Mouse (Mus musculus): Measurements from ENCODE around the gene Ero1l.

Ero1l gene

DNA sequence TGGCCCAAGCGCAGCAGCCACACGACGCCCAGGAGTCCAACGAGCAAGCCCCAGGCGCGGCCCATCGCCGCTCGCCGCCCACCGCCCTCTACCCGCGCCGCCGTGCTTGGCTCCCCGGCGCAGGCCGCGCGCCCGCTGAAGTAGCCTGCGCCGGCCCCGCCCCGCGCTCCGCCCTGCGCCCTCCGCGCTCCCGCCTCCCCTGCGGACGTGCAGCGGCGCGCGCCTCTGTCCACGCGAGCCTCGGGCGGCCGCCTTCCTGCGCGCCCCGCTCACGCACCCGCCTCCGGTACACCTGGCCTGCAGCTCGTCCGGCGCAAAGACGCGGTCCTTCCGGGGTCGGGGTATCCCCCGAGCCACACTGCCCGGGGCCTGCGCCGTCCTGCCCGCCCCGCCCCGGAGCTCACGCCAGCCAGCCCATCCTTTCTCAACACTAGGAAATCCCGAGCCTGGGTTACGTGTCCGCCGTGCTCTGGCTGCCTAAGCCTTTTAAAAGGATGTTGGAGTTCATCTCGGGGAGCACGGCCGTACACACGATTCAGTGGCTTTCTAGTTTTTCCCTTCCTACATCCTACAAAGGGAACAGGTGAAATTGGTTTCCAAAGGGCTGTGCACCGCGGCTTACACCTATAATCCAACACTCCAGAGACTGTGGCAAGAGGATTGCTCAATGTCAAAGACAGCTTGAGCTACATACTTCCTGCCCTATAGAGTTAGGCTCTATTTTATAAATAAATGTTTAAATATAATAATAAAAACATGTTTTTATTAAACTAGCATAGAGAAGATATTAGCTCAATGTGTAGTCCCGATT lies at the start of gene Ero1l:
Gene Ero1l (minus strand): TSS at position 346 of the 811 bp plus-strand sequence.
- peak; percentile 83 to 86 for DNase-seq

DNA sequence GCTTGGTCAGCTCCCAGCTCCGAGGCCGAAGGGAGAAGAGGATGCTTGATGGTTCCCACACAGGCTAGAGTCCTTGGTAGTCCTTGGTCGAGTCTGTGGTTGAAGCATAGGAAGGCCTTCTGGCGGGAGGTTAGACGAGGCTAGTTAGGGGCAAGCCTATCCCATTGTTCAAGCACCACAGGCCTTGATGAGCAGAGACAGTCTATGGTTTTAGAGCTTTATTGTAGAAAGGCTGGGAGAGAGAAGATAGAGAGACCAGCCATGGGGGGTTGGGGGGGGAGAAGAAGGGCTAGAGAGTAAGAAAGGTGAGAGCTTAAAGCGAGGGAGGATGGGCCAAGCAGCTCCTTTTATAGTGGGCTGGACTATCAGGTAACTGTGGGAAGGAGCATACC lies 46.6 kb upstream of the Ero1l start:
- no peak for DNase-seq

DNA sequence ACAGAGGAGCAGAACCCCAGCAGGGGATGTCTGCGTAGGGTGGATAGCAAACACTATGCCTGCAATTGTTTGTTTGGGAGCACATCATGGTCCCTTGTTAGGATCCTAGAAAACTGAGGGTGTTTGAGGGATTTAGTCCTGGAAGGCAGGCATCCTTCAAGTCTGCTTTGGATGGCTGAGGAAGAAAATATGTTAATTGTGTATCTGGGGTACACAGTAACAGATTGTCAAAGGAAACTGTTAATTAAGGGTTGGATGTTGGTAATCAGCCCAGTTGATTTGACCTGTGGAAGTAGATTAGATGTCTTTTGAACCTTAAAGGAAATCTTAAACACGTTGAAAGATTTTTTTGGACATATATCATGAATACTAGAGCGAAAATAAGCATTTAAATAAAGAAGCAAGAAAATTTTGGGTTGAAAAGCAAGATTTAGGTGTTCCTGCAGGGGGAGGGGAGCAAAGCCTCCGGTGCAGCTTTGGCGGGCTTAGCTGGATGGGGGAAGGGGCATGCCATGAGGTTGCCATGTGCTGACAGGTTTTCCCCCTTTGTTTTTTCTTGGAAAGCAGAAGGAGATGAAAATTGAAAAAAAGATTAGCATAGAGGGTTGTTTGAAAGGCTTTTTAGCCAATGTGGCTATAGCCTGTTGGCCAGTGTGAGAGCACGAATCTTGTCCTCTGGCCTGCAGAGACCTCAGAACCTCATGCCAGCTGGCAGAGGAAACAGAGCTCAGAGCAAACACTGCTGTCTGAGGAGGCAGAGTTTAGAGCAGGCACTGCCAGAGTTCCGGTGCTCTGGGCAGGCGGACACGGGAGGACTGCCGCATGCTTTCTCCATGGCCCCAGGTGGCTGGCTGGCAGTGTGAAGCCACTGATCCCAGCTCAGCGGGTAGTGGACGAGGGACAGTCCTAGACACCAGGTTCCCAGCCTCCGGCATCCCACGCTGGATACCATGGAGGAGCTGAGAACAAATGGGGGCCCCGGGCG lies 45.9 kb upstream of the Ero1l start:
- no peak for DNase-seq

DNA sequence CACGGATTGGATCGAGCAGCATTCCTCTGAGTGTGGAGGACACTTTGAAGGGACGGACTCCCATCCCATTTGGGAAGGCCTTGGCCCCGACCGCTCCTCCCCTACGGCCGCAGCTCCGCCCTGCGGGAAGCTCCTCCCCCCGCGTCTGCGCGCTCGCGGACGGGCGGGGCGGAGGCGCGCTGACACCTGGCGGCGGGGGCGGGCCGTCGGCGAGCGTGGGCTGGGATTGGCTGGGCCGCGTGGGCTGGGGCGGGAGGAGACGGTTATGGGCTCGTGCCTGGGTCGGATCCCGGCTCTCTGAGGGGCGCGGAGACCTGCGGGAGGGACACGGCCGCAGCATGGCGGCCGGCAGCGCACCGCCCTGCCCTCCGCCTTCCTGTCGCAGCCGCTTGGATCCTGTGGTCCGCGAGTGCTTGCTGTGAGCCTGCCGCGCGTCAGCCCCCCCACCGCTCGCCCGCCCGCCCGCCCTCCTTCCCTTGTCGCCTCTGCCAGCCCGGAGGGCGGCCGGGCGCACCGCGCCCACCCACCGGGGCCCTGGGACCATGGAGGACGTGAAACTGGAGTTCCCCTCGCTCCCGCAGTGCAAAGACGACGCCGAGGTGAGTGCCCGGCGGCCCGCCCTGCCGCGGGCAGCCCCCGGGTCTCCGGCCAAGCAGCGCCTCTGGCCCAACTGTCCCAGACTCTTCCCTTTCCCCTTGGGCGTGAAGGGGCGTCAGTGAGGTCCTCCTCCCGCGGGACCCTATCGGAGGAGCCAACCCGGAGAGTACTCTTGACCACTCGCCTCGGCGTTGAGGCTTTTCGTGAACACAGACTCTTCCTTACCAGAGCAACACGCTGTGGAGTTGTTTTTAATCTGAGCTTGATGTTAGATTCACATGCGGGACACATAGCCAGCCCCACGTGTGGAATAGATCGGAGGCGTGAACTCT lies 32.6 kb upstream of the Ero1l start, which contains the start of gene Styx:
Gene Styx (plus strand): TSS at position 163 of the 929 bp plus-strand sequence.
- DNase-seq: peak; percentile 97

DNA sequence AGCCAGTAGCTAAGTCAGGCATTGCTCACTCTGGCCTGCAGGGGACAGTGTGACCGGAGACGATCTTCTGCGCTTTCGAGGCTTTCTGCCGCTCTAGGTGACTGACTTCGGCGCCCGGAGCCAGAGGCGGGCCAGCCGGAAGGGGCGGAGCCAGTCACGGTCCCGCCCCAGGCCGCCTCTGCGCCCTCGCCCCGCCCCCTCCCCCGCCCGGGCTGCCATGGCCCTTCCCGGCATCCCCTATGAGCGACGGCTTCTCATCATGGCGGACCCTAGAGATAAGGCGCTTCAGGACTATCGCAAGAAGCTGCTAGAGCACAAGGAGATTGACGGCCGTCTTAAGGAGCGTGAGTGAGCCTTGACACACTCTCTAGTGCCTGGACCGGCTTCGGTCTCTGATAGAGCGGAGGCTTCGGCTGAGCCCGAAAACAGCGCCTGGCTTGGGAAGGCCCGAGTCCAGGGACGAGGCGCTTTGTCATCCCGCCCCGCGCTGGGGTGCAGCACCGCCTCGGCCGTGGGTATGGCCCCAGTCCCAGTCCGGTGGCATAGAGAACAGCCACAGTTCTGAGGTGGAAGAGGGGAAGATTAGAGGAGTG lies 11.1 kb upstream of the Ero1l start, which contains the start of gene Psmc6:
Gene Psmc6 (plus strand): TSS at position 200 of the 593 bp plus-strand sequence.
- DNase-seq: peak; percentile 87 to 92

DNA sequence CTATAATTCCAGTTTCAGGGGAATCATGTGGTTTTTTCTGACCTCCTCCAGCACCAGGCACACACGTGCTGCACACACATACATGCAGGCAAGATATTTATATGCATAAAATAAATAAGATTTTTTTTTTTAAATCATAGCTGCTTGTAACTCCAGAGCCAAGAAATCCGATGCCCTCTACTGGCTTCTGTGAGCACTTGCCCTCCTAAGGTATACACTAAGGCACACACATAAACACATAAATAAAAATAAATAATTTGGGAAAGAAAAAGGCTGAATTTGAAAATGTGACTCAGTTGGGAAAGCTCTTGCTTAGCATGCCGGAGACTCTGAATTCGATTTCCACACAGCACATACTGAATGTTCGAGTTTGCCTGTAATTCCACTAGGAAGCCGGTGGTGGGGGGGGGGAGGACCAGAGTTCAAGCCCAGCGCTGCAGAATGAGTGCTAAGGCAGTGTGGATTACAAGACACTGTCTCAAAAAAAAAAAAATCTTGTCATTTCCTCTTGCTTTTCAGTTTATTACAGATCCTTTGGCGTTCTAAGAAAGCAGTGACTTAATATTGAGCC lies 10.5 kb upstream of the Ero1l start:
- no peak for DNase-seq

DNA sequence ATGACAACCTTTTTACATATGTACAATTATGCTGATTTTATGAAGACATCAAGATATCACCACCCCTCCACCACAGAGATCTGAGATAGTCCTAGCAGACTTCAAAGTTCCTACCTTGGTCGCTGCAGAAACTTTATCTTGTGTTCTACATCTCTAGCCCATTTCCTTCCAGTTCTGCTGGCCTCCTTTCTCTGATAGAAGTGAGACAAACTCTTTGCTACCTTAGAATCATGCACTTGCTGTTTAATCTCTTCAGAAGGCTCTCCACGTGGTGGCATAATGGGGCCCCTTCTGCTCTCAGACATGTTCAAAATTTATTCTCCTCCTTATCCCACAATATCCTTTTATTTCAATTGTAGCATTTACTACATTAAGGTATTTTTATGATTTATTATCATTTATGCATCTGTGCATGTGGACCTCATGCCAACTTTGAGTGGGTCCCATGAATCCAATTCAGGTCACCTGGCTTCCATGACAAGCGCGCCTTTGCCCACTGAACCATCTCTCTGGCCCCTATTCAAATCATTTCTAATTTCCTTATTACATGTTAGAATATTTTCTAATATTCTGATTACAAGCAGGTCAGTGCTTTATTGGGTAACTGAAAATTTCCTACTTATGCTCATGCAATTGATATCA lies 9.6 kb upstream of the Ero1l start:
- no peak for DNase-seq

DNA sequence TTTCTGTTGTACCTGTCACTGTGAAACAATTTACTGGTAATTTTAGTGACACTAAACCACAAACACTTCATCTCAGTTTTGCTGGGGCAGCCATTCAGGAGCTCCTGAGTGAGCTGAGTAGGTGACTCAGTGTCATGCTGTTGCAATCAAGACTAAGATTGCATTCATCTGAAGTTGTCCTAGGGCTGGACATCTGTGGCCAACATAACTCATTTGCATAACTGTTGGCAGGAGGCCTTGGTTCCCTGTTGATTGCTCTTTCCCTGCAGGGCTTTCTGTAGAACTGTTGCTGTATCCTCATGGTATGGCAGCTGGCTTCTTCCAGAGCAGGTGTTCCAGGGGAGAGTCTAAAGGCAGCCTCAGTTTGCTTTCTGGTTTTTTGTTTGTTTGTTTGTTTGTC lies 6.9 kb upstream of the Ero1l start:
- no peak for DNase-seq

DNA sequence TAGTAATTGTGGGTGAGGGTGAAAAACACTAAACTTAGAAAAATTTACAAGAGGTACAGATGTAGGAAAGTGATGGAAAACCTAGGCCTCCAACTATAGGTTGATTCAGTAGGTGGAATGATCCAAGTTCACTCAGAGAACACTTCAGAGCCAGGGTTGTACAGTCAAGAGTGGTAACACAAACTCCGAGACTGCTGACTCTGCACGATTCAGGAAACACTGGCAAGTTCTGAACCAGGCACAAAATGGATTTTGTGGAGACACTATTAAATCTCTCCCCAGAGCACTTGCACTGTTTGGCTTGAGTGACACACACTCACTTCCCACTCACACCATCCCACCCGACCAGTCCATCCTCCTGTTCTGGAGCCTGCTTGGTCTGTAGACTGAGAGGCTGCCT lies 4.7 kb upstream of the Ero1l start:
- DNase-seq: no peak

DNA sequence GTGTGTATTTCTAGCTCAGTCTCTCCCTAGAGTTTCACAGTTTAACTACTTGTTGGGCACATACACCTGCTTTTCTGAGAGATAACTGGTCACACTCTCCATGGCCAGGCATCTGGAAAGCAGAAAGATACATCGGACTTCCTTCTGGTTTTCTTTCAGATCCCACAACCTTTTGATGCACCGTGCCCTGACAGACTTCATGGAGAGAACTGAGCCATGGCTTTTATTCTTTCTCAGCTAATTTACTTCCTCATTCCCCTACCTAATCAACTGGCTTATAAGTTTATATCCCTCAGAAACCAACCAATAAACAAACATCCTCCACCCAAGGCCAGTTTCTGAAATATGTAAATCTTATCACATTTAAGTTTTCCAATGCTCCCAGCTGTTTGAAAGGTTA lies 3.9 kb upstream of the Ero1l start:
- no peak for DNase-seq

DNA sequence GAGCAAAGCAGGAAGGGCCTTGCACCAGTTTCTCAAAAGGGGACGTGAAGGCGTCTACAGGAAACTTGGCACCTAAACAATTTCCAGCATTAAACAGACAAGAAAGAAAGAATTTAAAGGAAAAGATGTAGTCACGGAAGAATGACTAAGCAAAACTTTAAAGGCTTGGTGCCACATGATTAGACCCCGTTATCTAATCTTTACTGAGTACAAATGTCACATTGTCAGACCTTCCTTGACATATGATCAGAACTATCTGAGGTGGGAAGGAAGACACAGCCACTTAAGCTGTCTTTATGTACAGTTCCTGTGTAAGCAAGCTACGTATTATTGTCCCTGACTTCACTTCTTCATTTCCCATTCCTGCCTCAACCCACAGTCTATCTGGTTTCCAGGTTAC lies 3.1 kb upstream of the Ero1l start:
- DNase-seq: no peak

DNA sequence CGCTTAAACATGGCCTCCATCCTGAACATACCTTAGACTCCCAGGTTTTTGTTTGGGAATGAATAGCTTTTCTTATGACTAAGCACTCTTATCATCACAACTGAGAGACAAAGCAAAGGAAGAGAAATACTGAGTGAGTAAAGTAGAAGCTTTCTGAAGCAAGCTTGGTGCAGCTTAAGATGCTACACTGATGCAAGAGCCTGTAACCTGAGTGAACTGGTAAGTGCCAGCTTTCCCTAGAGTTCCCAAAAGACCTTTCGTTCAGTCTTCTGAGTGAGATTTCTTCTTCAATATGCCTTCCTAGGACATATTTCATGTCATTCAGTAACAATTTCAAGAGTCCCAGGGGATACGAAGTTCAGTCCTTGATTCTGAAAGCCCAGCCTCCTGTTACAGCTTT lies 2.5 kb upstream of the Ero1l start:
- no peak for DNase-seq

DNA sequence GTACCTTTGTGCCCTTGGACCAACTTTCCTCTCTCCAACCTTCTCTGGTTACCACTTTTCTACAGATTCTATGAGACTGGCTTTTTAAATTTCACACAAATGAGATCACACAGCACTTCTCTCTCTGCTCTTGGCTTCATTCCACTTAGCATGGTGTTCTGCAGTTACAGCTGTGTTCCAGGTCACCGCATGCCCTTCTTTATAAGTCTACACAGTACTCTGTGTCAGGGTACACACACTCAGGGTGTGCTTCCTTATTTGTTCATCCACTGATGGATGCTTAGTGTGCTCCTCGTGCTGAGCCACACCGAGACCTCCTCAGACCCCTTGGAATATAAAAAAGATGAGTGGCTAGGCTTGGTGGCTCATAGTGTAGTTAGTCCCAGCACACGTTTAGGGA lies 1.5 kb upstream of the Ero1l start:
- DNase-seq: no peak

DNA sequence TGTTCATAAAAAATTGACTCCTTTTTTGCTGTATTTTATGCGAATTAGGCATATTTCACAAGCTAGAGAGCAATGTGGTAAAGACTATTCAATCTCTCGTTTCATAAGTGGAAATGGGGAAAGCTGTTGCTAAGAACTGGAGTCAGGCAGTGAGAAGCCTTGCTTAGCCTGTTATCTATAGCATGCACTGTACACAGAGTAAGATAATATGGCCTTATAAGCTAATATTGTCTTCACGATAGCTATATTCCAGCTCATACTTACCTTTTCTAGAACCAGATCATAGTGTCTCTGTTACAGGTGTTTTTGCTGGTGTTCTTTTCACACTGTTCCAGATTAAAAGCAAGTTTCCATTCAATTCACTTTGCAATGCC lies 653 bp upstream of the Ero1l start:
- no peak for DNase-seq

DNA sequence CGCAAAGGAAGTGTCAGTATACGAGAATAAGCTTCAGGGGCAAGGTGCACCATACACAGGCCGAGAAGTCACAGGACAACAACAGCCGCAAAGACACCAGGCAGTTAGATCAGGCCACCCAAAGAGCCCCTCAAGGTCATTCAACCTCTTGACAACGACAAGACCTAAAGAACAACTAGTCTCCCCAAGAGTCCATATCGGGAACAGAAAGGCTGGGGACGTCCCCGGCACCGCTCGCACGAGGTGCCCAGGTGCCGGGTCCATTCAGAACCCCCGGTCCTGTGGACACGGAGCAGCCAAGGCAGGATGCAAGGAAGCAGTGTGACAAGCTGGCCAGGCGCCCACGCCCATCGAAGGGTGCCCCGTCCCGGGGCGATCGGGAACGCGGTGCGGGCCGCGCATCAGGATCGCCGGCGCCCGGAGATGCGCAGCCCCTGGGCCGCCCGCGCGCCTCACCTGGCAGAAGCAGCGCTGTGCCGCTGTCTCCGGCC lies 605 bp downstream of the Ero1l start:
- no peak for DNase-seq

DNA sequence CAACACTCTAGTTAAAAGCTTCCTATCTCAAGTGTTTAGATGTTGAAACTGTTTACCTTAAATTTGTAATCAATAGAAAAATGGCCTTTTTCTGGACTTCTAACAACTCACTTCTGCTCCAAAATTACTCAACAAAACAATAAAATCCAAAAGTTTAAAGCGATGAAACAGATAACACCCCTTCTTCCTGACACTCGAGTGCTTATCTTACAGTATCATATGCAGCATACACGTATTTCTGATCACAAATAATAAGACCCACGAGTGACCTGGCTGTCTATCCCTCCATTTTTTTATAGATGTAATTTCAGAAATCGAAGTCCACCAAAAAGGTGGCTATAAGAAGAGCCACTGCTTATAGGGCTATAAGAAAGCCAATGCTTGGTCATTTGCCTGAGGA lies 1.6 kb downstream of the Ero1l start:
- no peak for DNase-seq

DNA sequence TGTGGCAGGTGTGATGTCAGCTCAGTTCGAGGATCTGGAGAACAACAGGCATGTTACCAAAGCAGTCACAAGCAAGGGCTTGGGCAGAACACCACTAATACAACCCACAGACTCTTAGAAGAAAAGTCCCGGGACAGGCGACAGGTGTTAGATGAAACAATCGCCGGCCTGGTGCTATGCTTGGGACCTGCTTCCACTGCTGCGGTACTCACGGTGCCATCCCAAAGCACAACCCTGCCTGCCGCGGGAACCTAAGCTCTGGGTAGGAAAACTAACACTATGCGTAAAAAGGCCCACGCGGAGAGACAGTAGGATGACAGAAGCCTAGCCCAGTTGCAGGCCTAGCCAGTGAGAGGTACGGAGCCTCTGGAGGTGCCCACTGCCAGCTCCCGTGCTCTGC lies 8.5 kb downstream of the Ero1l start:
- DNase-seq: no peak

DNA sequence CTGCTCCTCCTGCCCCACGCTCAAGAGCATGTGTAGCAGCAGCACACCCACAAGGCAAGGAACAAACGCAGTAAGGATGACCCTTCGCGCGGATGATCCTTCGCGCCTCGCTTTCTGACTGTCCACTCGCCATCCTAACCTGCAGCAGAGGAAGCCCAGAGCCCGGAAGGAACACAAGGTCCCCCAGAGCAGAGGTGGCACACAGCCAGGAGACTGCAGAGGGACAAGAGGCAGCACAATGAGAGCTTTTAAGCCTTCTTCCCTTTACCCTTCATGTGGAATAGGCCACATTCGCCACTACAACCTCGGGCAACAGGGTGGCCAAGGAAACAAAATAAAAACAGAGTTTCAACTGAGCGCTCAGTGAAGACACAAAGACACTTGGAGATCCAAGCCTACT lies 8.9 kb downstream of the Ero1l start:
- DNase-seq: no peak

DNA sequence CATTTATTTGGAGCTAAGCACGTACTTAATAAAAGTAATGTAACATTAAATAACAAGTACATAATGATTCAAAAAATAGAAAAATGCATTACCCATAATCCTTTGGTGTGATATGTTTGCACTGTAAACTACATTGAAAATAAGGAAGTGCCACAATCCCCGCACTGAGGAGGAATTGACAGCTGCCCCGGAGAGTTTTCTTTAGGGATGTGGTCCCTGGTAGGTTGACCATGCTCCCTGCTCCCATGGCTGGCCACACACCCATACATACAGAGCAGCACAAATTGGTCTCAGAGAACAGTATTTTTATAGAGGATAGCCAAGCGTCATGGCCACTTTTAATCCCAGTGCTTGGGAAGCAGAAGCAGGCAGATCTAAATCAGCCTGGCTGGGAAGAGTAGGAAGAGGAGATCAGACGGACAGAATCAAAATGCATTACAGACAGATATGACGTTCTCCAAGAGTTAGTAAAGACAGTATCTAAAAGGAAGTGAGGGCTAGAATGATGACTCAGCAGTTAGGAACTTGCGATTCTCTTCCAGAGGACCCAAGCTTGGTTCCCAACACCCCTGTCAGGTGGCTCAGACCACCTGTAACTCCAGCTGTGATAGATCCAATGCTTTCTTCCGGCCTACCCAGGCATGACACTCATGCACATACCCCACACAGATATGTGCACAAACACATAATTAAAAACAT lies 10.8 kb downstream of the Ero1l start:
- no peak for DNase-seq

DNA sequence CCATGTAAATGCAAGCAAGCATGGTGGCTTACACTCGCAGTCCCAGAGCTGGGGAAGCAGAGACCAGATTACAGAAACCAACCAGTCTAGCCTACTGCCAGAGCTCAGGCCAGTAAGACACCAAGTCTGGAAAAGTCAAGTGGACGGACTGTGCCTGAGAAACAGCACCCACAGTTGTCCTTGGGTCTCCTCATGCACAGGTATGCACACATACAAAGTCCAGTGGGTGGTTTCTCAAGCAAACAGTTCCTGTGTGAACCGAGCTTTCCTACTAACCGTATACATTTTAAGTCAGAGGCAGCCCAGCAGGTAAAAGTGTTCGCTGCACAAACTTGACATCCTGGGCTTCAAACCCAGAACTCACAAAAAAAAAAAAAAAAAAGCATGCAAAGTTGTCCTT lies 12.7 kb downstream of the Ero1l start:
- DNase-seq: no peak

DNA sequence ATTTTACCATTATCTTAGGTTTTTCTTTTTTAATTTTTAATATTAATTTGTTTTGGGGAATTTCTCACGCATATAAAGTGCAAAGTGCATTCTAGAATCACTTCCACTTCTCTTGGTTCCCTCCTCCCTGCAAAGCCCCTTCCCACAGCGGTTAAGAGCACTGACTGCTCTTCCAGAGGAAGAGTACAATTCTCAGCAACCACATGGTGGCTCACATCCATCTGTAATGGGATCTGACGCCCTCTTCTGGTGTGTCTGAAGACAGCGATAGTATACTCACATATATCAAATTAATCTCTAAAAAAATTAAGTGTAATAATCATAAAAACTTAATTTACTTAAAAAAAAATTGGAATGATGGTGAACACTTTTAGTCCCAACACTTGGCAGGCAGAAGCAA lies 14.2 kb downstream of the Ero1l start:
- no peak for DNase-seq
